Mouse (Mus musculus) layer of hippocampus, postnatal 10 days (tissue): Measurements from ENCODE around the gene Vmn2r19. TPM values are rescaled to one million over a fixed set of nuclear protein-coding genes. Genes with fewer than 3 reads are reported as not detected.
"Not testable (repeated sequence)": the region's sequence is repeated elsewhere in the genome, so short reads cannot be mapped to it uniquely, and the experiment has no call there.

ENCODE experiments used
- DNase-seq, 2 experiments: peaks; one replicate each; pipeline ENCODE4 v3.0.0; 2021; ENCODE audit warnings: low spot score in 2 of 2
- long read RNA-seq: library from polyadenylated mRNA; stranded (forward); transcript quantifications from one replicate; pipeline ENCODE4 v2.0.0, GENCODE M21; 2023
- total RNA-seq, 2 experiments: library from RNA; stranded (reverse); gene quantifications; 2 replicates each; pipeline ENCODE4 v1.2.3; 2021

Gene Vmn2r19
- not detected for total RNA-seq
- long read RNA-seq: 0 reads

DNA sequence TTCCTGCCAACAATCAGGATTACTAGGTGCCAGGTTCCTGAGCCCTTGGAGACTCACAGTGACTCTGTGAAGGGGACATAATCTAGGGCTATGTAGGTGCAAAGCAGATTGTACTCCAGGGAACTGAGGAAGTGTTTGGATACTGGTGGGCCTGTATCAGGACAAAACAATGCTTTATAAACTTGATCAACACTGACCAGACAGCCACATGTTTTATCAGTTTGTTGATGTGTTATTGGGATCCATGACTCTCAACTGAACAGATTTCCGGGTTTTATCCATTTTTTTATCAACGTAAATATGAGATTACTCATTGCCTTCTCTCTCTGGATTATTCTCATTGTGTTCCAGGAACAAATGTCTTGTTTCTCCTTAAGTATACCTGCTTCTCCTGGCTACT, at the start of gene Vmn2r19:
Gene Vmn2r19 (plus strand): TSS at position 301 of the 400 bp plus-strand sequence.
- no peak for DNase-seq

DNA sequence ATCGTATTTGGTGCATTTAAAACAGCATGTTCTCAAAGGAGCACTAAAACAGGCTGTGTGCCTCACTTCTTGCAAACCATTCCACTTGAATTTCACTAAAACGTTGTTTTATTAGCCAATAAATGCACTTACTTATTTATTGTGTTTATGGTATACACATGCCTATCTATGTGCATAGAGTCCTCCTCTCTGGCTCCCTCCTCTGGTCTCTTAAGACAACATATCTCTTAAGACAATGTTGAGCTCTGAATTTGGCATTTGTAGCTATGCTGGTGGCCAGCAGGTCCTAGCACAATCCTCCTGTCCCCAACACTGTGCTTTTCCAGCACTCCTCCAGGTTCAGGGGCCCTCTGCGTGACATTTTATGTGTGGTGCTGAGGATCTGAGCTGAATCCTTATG, 49.2 kb upstream of the Vmn2r19 start:
- DNase-seq: no peak

GRCm38 (mm10) chr6:123259889-123260603, 48.1 kb upstream of the Vmn2r19 start:
- DNase-seq: no peak

GRCm38 (mm10) chr6:123260868-123261267, 47.3 kb upstream of the Vmn2r19 start:
- DNase-seq: no peak

GRCm38 (mm10) chr6:123261555-123262161, 46.5 kb upstream of the Vmn2r19 start, which contains the start of gene Clec4d:
Clec4d (plus strand) TSS chr6:123262111.
- DNase-seq: no peak

GRCm38 (mm10) chr6:123264194-123264593, 43.9 kb upstream of the Vmn2r19 start:
- no peak for DNase-seq

GRCm38 (mm10) chr6:123265809-123266208, 42.3 kb upstream of the Vmn2r19 start:
- no peak for DNase-seq

GRCm38 (mm10) chr6:123266945-123267344, 41.2 kb upstream of the Vmn2r19 start:
- no peak for DNase-seq

GRCm38 (mm10) chr6:123279443-123279842, 28.7 kb upstream of the Vmn2r19 start:
- DNase-seq: no peak

GRCm38 (mm10) chr6:123286311-123286710, 21.8 kb upstream of the Vmn2r19 start:
- DNase-seq: no peak

DNA sequence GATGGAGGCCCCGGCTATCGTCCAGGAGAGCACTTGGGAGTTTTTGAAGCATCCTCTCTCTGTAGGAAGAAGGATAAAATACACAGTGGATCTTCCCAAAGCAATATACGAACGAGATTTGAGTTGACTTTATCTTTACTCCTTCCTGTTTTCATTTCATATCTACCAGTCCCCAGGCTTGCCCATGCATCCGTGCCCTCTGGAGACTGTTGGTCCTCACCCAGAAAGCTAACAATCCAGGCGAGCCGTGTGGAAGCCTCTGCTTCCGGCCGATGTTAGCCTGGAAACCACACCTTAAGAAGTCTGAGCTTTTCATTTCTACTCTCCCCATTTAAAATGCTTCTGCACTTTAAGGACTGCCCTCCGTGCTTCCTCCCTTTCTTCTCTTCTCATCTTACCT, 19.2 kb upstream of the Vmn2r19 start:
- DNase-seq: no peak

DNA sequence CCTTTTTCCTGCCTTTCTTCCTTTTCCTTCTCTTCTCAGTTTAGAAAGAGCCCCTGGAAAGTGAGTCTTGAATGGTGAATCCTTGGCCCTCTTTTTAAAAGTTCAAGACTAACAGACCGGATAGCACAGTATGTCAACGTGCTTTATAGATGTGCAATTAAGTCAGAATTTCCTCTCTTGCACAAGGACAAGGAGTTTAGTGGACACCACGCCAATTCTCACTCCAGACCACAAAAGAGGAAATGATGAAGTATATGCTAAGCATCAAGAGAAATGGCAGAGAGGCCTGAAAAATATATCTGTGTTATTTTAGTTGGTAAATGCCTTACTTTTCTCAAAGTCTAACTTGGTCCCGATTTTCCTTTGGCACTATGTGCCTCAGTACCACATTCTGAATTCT, 18.4 kb upstream of the Vmn2r19 start, which contains the start of gene Clec4e:
Gene Clec4e (minus strand): TSS at position 118 of the 400 bp plus-strand sequence.
- no peak for DNase-seq

- DNase-seq: no peak
These were observed 15.3 kb upstream of the Vmn2r19 start for GRCm38 (mm10) chr6:123292751-123293400.

DNA sequence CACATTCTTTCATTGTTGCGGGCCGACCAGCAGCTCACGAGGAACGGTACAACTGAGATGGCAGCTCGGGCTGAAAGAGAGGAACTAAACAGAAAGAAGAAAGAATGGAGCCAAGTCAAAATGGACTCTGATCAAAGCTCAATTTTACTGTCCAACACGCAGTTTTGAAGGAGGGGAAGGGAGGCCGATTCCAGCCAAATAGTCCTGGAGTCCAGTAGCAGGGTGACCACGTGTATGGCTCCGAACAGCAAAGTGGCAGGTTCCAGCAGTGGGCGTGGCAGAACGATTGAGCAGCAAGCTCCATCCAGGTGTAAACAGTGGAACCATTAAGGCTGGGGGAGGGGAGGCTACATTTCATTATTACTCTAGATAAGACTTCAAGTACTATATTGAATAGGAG, 14.6 kb upstream of the Vmn2r19 start:
- not testable (repeated sequence) for DNase-seq

DNA sequence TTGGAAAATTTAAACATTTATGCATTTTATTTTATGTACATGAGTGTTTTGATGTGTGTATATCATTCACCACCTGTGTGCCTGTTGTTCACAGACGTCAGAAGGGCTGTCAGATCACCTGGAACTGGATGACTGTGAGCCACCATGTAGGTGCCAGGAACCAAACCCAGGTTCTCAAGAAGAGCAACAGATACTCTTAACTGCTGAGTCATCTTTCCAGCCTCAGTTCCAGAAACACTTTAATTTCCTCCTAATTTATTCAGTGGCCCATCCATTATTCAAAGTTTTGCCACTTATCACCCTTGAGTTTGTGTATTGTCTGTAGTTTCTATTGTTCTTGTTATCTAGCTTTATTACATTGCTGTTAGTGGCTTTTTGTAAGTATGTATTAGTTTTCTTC, 11.4 kb upstream of the Vmn2r19 start:
- DNase-seq: no peak

- not testable (repeated sequence) for DNase-seq
These were observed 1.8 kb upstream of the Vmn2r19 start for GRCm38 (mm10) chr6:123306315-123306714.

DNA sequence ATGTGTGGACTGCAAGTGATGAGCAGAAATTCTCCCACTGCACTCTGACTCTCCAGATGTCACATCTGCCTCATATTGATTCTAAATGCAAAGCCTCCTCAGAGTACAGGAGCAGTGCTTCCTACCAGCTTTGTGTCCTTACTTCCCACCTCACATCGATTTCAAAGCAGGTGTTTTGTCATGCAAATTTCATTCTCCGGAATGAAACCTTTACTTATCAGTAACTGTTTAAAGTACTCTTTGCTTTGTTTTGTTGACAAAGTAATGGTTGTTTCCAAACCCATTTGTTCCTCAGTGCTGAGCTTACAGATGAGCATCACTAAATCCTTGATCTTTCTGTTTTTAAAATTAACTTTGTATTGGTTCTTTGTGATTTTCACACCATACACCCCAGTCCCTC, 24.4 kb downstream of the Vmn2r19 start:
- DNase-seq: no peak

GRCm38 (mm10) chr6:123340093-123340492, 32.0 kb downstream of the Vmn2r19 start:
- peak; percentile 4 to 15 for DNase-seq

- no peak for DNase-seq
These were observed 38.0 kb downstream of the Vmn2r19 start for GRCm38 (mm10) chr6:123346141-123346540.
